Mouse (Mus musculus) embryonic facial prominence, embryonic 10.5 days (tissue): ENCODE data around the gene Mad2l1bp. TPM values are rescaled to one million over a fixed set of nuclear protein-coding genes. Genes with fewer than 3 reads are reported as not detected.

Source experiments
- DNase-seq: peaks from one replicate; pipeline ENCODE4 v3.0.0-alpha.2; 2017; ENCODE audit warnings: low spot score
- H3K27ac ChIP-seq: fragments of 300-500 bp; sonication (generic); replicated peaks from 2 replicates; pipeline ENCODE4 v1.5.1; 2016; ENCODE audit warnings: mild to moderate bottlenecking
- H3K27me3 ChIP-seq: fragments of 300-500 bp; sonication (generic); replicated peaks from 2 replicates; pipeline ENCODE4 v1.6.1; 2016; ENCODE audit warnings: low read depth, mild to moderate bottlenecking; ENCODE audit not compliant: poor library complexity, severe bottlenecking
- H3K36me3 ChIP-seq: fragments of 300-500 bp; sonication (generic); replicated peaks from 2 replicates; pipeline ENCODE4 v1.6.1; 2016; ENCODE audit warnings: mild to moderate bottlenecking, moderate library complexity
- H3K4me1 ChIP-seq: fragments of 300-500 bp; sonication (generic); 2 replicates; pipeline ENCODE4 v1.6.1; 2016
- H3K4me3 ChIP-seq: fragments of 300-500 bp; sonication (generic); 2 replicates; pipeline ENCODE4 v1.5.1; 2016; ENCODE audit warnings: mild to moderate bottlenecking, moderate library complexity
- H3K9me3 ChIP-seq: fragments of 300-500 bp; sonication (generic); 2 replicates; pipeline ENCODE4 v1.6.1; 2016; ENCODE audit warnings: mild to moderate bottlenecking
- WGBS: fragments of 180-500 bp; shearing (Covaris S2); methylation state at CpG from one replicate; pipeline ENCODE4 v1.1.7; 2016; 5-methylcytosine and 5-hydroxymethylcytosine counted together
- polyA plus RNA-seq: library from polyadenylated mRNA; unstranded; fragments of >200 nt; fragmentation: Nextera tagmentation; extraction: Ambion mirVana; gene quantifications from 2 replicates; pipeline ENCODE4 v1.2.1, GENCODE M21; 2016

The Mad2l1bp gene
- polyA plus RNA-seq, 1 experiment from 2014 or later, result 36.6 TPM

DNA sequence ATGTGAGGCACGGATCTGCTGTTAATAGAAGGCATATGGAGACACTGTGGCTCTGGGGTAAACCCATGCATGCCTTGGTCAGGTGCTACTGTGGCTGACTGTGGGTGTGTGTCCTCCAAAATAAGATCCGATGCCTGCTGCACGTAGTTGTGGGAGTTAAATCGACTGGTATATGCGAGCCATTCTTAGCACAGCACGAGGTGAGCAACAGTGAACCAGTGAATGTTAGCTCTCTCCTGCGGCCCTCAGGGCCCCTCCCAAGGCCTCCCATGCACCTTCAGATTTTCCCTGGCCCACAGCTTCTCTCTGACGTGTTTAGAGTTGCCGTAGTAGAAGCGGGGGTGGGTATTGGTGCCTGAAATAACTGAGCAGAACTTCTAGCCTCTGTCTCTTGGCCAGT, 33.7 kb downstream of the Mad2l1bp start:
- H3K4me3 ChIP-seq, result no peak overlapping the region
- DNase-seq, result no peak
- H3K9me3 ChIP-seq, result no peaks in the 10 kb centered on the region
- peaks cover 32% of the 10 kb centered on the region for H3K4me1 ChIP-seq
- 88% methylated on average over 10 of the region's 10 CpGs for WGBS
- H3K27me3 ChIP-seq, result no peaks in the 10 kb centered on the region
- H3K36me3 ChIP-seq, result peaks cover 76% of the 10 kb centered on the region
- no peak overlapping the region for H3K27ac ChIP-seq

DNA sequence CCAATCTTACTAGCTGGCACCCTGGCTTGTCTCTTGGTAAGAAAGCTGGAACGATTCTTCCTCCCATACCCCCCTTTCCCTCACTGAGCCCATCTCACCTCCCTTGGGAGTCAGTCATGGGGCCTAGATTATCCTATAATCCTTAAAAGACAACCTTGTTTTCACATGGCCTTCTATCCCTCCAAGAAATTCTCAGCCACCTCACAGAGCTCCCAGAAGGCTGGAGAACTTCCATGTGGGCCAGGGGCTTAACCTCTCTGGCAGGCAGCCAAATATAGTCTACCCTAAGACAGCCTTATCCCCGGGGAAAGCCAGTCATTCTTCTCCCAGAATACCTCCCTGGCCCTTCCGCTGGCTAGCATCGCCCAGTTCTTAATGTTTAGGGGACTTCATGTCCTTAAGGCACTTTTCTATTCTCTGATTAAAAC, 34.9 kb downstream of the Mad2l1bp start:
- Histone ChIP-seq H3K27ac (no peak overlapping the region), H3K36me3 (peaks cover 73% of the 10 kb centered on the region), H3K27me3 (no peaks in the 10 kb centered on the region), H3K4me1 (peaks cover 35% of the 10 kb centered on the region), H3K9me3 (no peaks in the 10 kb centered on the region), H3K4me3 (no peak overlapping the region)
- no peak for DNase-seq
- WGBS, result 88% methylated on average over 4 of the region's 4 CpGs

DNA sequence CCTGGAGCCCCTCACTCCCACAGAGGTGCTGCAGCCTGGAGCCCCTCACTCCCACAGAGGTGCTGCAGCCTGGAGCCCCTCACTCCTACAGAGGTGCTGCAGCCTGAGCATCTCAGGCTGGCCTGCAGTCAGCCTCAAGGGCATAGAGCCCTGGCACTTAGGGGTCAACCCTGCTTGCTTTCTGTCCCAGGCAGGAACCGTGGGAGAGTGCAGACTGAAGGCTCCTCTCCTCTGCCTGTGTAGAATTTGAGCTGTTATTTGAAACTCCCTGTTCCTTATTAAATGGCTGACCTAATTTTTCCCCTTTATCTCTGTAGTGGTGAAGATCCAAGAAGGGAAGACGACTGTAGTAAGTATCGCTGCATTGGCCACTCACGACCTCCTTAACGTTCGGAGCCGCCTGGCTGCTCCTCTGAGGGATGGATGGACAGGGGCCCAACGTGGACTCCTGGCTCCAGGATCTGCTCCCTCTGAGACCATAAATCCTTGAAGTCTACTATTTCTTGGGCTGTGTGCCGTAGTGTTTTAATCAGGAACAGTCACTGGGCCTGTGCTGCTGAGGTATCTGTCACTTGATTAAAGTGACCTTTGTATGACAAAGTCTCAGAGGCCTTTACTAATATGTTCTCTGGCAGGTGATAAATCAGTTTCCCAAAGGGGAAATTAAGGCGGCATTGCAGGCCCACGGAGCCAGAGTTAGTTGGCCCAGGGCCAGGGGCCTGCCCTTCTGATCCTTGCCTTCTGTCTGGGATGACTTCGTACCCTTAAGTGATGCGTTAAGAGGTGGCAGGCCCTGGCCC, 35.5 kb downstream of the Mad2l1bp start:
- Histone ChIP-seq H3K27me3 (no peaks in the 10 kb centered on the region), H3K27ac (no peak overlapping the region; the same call in 1 of the 2 replicates), H3K4me1 (peaks cover 35% of the 10 kb centered on the region), H3K9me3 (no peaks in the 10 kb centered on the region), H3K36me3 (peaks cover 70% of the 10 kb centered on the region), H3K4me3 (no peak overlapping the region)
- 81% methylated on average over 13 of the region's 13 CpGs for WGBS
- no peak for DNase-seq

DNA sequence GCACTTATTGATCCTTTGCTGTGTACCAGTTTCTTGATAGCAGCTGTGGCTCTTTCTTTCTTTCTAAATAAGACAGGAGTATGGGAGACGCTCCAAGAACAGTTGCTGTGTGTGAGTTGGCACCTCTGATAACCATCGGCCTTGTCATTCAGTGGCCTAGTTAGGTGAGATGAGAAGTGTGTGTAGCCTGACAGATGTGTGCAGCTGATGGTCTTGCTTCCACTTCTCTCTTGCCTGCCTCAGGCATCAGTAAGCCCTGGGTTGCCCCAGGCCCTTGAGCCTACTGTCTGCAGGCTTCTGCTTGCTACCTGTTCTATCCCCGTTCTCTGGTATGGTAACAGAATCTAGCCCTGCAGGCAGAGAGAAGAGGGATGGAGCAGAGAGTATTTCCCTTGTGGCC, 36.5 kb downstream of the Mad2l1bp start:
- Histone ChIP-seq H3K4me1 (peaks cover 40% of the 10 kb centered on the region), H3K4me3 (no peak overlapping the region), H3K9me3 (no peaks in the 10 kb centered on the region), H3K36me3 (peaks cover 61% of the 10 kb centered on the region), H3K27me3 (no peaks in the 10 kb centered on the region), H3K27ac (peak overlapping the region; percentile 55)
- no peak for DNase-seq
- 86% methylated on average over 3 of the region's 3 CpGs for WGBS

DNA sequence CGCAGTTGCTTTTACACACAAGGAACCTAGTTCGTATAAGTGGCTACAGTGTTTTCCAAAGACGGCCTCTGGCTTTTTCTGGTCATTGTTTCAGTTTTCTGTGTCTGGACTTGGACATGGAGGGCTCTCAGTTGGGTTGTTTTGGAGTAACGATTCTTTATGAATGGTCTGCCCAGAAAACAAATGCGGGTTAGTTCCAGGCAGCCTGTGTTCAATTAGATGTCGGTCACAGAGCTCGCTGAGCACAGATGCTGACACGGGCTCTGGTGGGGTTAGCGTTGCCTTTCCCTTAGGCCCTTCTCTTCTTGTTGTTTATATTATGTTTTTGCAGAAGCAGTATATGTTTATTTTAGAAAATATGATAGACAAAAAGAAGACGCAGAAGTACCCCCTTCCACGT, 37.2 kb downstream of the Mad2l1bp start:
- WGBS, result 64% methylated on average over 11 of the region's 11 CpGs
- Histone ChIP-seq H3K9me3 (no peaks in the 10 kb centered on the region), H3K4me1 (peaks cover 46% of the 10 kb centered on the region), H3K27me3 (no peaks in the 10 kb centered on the region), H3K4me3 (no peak overlapping the region), H3K36me3 (peaks cover 58% of the 10 kb centered on the region), H3K27ac (peak overlapping the region; percentile 68)
- no peak for DNase-seq

DNA sequence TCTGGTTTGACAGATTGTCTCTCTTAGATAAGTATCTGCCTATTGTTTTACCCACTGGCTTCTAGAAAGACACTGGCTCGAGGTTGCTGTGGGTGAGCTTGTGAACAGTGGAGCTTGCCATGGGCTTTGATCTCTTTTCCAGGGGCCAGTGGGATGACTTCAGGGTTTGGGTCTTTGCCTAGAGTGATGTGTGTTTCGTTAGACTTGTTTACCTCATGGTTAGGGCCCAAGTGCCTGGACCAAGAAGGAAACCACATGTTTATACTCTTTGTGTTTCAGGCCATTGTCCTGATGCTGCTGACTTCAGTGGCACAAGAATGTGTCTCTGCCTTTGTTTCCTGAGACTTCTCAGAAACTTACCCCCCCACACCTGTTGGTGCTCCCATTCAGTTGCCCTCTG, 37.9 kb downstream of the Mad2l1bp start:
- 67% methylated on average over 2 of the region's 2 CpGs for WGBS
- Histone ChIP-seq H3K4me3 (no peak overlapping the region), H3K27me3 (no peaks in the 10 kb centered on the region), H3K36me3 (peaks cover 55% of the 10 kb centered on the region), H3K9me3 (no peaks in the 10 kb centered on the region), H3K4me1 (peaks cover 49% of the 10 kb centered on the region), H3K27ac (peak overlapping the region; percentile 68)
- DNase-seq, result no peak

DNA sequence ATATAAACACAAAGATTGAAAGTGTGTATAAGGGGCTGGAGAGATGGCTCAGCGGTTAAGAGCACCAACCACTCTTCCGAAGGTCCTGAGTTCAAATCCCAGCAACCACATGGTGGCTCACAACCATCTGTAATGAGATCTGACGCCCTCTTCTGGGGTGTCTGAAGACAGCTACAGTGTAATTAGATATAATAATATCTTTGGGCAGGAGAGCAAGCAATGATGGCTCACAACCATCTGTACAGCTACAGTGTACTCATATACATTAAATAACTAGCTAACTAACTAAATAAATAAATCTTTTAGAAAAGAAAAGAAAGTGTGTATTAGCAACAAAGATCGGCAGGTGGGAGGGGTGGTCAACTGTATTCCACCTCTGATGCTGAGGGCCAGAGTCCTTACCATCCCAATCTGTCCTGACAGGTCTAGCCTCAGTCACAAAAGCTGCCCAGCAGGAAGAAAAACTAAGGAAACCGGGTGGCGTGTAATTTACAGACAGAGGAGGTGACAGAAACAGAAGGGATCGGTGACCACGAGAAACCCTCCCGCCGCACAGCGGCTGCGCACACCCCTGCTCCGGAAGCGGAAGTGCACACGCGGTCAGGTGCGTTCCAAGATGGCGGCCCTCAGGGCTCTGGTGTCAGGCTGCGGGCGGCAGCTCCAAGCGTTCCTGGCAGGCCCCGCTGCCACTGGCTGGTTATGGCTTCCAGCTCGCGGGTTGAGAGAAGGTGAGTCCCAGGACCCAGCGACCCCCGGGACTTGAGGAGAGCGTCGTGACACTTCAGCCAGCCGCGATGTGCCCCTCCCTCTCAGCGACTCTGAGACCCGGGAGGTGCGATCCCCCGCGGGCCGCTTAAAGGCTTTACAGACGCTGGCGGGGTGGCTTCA, 42.7 kb downstream of the Mad2l1bp start, which contains the start of gene Mrps18a:
Mrps18a (plus strand) TSS at position 585 of the 888 bp plus-strand sequence.
- Histone ChIP-seq H3K4me1 (peaks cover 32% of the 10 kb centered on the region), H3K4me3 (peak within 1 kb of the TSS; percentile 68), H3K36me3 (peaks cover 17% of the 10 kb centered on the region; the same call in 1 of the 2 replicates), H3K9me3 (no peaks in the 10 kb centered on the region), H3K27ac (peak within 1 kb of the TSS; percentile 88), H3K27me3 (no peaks in the 10 kb centered on the region; the same call in 1 of the 2 replicates)
- DNase-seq, result peak; percentile 88
- 6% methylated on average over 38 of the region's 38 CpGs for WGBS

DNA sequence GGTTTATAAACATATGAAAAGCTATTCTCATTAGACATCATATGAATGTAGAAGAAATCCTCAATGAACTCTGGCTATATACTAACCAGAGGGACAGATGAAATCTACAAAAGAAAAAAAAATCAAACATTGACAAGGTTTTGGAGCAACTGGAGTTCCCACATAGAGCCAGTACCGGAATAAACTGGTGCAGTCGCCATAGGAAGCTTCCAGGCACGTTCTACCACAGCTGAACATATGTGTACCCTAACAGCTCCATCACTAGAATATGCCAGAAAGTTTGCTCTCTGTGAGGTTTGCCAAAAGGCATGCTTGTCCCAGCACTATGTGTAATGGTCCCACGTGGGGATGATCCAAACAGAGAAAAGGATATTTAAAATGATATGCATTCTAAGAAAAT, 45.1 kb downstream of the Mad2l1bp start:
- H3K9me3 ChIP-seq, result no peaks in the 10 kb centered on the region
- 78% methylated on average over 4 of the region's 4 CpGs for WGBS
- no peak for DNase-seq
- no peak overlapping the region for H3K27ac ChIP-seq
- no peaks in the 10 kb centered on the region; the same call in 1 of the 2 replicates for H3K27me3 ChIP-seq
- no peak overlapping the region for H3K4me3 ChIP-seq
- 0 out of 2 replicates have a peak, but pooled peaks cover 2% of the 10 kb centered on the region for H3K36me3 ChIP-seq
- peaks cover 35% of the 10 kb centered on the region for H3K4me1 ChIP-seq

DNA sequence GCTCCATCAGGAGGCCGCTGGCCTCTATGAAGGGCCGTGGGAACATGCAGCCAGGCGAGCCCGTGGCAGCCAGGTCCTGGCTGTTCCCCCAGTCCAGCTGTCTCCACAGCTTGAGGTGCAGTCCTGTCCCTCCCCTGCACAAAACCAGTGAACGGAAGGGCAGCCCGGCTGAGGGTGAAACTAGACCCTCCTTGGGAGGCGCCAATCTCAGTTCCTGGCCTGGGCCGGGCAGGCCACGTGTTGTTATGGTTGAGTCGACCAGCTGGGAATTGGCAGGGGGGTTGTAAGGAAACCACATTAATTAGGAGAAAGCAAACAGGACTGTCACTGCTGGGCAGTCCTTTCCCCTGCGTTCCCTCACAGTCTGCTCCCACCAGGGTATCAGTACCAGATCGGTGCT, 48.9 kb downstream of the Mad2l1bp start:
- Histone ChIP-seq H3K4me1 (peaks cover 34% of the 10 kb centered on the region), H3K4me3 (peak overlapping the region; percentile 36; the same call in 1 of the 2 replicates), H3K9me3 (no peaks in the 10 kb centered on the region), H3K36me3 (no peaks in the 10 kb centered on the region), H3K27me3 (no peaks in the 10 kb centered on the region; the same call in 1 of the 2 replicates), H3K27ac (peak overlapping the region; percentile 79)
- DNase-seq, result peak; percentile 84
- 33% methylated on average over 12 of the region's 12 CpGs for WGBS

DNA sequence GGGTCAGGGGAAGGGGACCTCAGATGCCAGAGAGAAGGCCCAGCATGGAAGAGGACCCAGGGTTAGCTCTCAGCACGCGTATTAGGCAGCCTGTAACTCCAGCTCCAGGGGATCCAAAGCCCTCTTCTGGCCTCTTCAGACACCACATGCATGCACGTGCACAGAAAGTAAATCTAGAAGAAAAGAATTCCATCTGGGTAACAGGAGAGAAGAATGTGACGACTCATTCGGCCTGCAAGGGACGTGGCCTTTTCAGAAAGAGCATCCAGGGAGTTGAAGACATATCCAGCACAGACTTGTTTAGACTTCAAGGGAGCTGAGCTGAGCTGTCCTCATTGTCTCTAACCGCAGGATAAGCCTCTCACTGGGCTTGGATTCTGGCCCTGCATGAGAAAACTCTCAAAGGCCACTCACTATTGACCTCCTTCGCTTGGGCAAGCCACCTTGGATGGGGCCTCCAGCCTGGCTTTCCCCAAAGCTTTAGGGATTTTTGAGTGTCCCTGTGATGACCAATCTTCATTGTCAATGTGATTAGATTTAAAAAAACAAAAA, 50.7 kb downstream of the Mad2l1bp start:
- 61% methylated on average over 8 of the region's 8 CpGs for WGBS
- Histone ChIP-seq H3K4me1 (peaks cover 40% of the 10 kb centered on the region), H3K4me3 (no peak overlapping the region), H3K36me3 (no peaks in the 10 kb centered on the region), H3K27ac (peak overlapping the region; percentile 41), H3K27me3 (no peaks in the 10 kb centered on the region), H3K9me3 (no peaks in the 10 kb centered on the region)
- DNase-seq, result no peak

DNA sequence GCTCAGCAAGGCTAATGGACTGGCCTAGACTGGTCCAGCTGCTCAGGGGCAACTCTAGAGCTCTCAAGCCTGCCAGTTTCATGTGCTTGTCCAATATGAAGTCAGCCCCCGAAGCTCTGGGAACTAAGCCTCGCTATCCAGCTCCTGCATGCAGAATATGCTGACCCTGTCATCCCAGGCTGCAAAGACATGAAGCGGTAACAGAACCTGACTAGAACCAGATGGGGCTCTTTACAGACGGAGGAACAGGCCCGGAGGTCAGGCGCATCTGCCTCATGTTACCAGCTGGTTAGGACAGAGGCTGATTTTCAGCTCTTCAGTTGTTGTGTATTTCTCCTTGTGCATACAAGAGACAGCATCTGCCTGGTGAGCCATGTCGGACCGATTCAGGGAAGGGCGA, 51.4 kb downstream of the Mad2l1bp start:
- H3K36me3 ChIP-seq, result no peaks in the 10 kb centered on the region
- peak overlapping the region; percentile 31; the same call in 1 of the 2 replicates for H3K27ac ChIP-seq
- no peaks in the 10 kb centered on the region for H3K9me3 ChIP-seq
- 55% methylated on average over 9 of the region's 9 CpGs for WGBS
- H3K4me3 ChIP-seq, result no peak overlapping the region
- H3K4me1 ChIP-seq, result peaks cover 40% of the 10 kb centered on the region
- peak; percentile 49 for DNase-seq
- H3K27me3 ChIP-seq, result no peaks in the 10 kb centered on the region

DNA sequence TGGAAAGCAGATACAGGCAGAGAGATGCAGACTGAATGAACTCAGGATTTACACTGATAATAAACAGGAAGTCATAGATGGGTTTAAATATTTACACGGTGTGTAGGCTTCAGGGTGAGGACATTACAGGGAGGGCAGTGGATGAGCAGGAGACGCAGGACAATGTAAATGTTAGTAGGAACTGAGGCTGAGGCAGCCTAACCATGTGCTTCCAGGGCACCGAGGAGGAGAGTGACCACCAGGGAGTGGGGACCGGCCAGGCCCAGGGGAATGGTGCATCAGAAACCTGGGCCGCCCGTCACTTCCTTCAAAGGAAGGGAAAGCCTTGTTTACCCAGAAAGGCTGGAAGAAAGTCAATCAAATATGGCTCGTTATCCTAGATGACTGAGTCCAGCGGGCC, 54.8 kb downstream of the Mad2l1bp start:
- Histone ChIP-seq H3K4me3 (no peak overlapping the region), H3K4me1 (peaks cover 26% of the 10 kb centered on the region), H3K27me3 (0 out of 2 replicates have a peak, but pooled peaks cover 8% of the 10 kb centered on the region), H3K36me3 (no peaks in the 10 kb centered on the region), H3K9me3 (no peaks in the 10 kb centered on the region), H3K27ac (peak overlapping the region; percentile 46)
- no peak for DNase-seq
- 64% methylated on average over 8 of the region's 8 CpGs for WGBS
